Mouse (Mus musculus): Measurements from ENCODE around the gene Olfr1509.
"Not testable (repeated sequence)": the region's sequence is repeated elsewhere in the genome, so short reads cannot be mapped to it uniquely, and the experiment has no call there.

Gene Olfr1509

GRCm38 (mm10) chr14:52442690-52443089, at the start of gene Olfr1509:
Gene Olfr1509, plus strand, starts transcription at chr14:52442990.
- no peak for DNase-seq (ENCODE audit: low spot score in 2 of 2)

GRCm38 (mm10) chr14:52397279-52397678, 45.5 kb upstream of the Olfr1509 start, which contains the start of gene Olfr1511:
Gene Olfr1511, minus strand, starts transcription at chr14:52397379.
- no peak for DNase-seq (ENCODE audit: low spot score in 2 of 2)

DNA sequence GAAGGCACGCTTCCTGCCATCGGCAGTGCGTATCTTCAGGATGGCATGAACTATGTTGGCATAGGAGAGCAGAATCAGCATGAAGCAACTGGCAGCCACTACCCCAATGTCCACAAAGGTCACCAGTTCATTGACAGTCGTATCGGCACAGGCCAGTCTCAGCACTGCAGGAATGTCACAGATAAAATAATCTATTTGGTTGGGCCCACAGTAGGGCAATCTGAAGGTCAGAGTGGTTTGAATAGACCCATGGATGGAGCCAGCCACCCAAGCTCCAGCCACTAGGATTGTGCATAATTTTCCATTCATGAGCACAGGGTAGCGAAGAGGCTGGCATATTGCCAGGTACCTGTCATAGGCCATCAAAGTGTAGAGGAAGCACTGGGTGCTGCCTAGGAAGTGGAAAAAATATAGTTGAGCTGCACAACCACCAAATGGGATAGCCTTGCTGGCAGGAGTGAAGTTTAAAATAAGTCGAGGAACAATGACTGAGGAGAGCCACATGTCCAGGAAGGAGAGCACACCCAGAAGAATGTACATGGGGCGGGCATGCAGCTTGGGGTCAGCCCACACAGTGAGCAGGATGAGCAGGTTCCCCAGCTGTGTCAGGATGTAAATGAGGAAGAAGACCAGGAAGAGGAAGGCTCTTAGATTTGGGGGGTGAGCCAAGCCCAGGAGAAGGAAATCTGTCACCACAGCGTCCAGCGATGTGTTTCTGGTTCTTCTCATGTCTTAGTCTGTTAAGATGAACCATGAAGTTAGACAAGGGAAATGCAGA, 32.5 kb upstream of the Olfr1509 start:
- DNase-seq (ENCODE audit: low spot score in 2 of 2), result not testable (repeated sequence)

DNA sequence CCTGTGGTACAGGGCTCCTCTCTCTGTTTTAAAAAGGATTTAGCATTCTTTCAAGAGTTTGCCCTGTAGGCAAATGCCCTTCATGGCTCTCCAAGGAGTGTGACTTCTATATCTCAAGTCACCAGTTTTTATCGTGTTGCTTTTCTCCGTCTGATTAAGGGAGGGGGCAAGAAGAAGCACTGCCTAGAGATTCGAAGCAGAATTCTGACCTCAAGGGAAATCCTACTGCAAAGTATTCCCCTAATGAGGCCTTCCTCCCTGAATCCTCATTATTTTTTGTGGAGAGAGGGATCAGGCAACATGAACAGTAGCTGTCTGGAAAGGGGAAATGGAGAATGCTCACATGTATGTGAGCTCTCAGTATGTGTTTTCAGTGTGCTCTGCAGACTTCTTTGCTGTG, 28.5 kb upstream of the Olfr1509 start, which contains the start of gene Olfr1510:
Gene Olfr1510, minus strand, starts transcription at position 101 of the 400 bp plus-strand sequence.
- DNase-seq (ENCODE audit: low spot score in 2 of 2), result no peak

DNA sequence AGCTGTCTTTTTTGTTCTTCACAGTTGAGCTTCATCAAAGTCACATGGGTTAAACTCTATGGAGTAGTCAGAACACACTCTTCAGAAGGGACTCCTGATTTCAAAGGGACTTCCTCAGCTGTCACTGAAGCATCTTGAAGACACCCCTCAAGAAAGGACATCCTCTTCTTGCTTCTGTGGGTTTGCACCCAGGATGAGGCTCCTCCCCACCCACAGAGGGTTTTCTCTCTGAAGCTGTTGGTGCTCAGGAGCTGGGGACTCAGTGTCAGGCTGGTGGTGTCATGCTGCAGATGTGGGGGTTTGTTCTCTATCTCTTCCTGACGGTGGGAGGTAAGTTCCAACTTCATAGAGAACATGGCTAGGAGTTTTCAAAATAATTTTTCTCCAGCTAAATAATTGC, 15.1 kb upstream of the Olfr1509 start:
- DNase-seq (ENCODE audit: low spot score in 2 of 2), result no peak

DNA sequence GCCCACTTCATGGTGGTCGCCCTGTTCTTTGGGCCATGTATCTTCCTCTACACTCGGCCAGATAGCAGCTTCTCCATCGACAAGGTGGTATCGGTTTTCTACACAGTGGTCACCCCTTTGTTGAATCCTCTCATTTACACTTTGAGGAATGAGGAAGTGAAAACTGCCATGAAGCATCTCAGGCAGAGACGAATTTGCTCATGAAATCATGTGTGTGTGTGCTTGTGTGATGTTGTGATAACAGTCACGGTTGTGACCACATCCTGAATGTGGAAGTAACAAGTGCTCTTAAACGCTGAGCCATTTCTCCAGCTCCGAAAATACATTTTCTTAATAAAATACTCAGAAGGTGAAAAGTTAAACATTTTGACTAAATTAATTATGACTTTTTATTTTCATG, 8.3 kb downstream of the Olfr1509 start:
- no peak for DNase-seq (ENCODE audit: low spot score in 2 of 2)

DNA sequence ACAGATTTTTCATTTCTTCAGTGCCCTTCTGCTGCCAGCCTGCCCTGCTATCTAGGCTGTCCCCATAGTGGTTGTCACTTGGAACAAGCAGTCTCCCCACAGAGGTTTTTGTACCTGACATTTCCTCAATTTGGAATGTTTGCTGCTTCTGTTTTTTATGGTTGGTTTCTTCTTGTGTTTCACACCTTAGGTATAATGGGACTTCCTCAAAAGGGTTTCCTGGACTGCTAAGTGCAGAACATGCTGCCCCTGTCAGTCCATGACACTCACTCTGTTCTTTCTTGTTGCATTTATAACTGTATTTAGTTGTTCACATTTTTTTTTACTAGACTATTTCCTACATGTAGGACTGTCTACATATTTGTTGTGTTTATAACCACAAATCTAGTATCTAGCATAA, 19.1 kb downstream of the Olfr1509 start:
- DNase-seq (ENCODE audit: low spot score in 2 of 2), result no peak

- no peak for DNase-seq (ENCODE audit: low spot score in 2 of 2)
Measured at GRCm38 (mm10) chr14:52465738-52466137, 22.9 kb downstream of the Olfr1509 start.

- no peak for DNase-seq (ENCODE audit: low spot score in 2 of 2)
Measured at GRCm38 (mm10) chr14:52467395-52467794, 24.6 kb downstream of the Olfr1509 start, which contains the start of gene Olfr1508. Gene Olfr1508, minus strand, starts transcription at chr14:52467495.

GRCm38 (mm10) chr14:52495516-52495915, 52.7 kb downstream of the Olfr1509 start, which contains the start of gene Olfr1507:
Gene Olfr1507, minus strand, starts transcription at chr14:52495749.
- no peak for DNase-seq (ENCODE audit: low spot score in 2 of 2)
